Mouse (Mus musculus): ENCODE measurements at regions not wholly inside any gene's neighbourhood (a gene's known extent, or its start where the extent isn't known, plus 50 kb on each side); places are given as distances from the start of the nearest gene placed in this dataset.

GRCm38 (mm10) chr15:62477779-62478178, 1367.2 kb downstream of the Gsdmc2 start:
- Histone ChIP-seq H3K27me3 (replicated peaks) (no peaks in the 10 kb centered on the region), H3K9ac (ENCODE audit: insufficient read depth, low read depth) (no peak overlapping the region), H3K9me3 (replicated peaks; ENCODE audit: low read length) (no peaks in the 10 kb centered on the region), H3K79me2 (replicated peaks; ENCODE audit: control insufficient read depth, extremely low read depth, insufficient read depth, poor library complexity, severe bottlenecking) (no peaks in the 10 kb centered on the region), H3K4me3 (replicated peaks in 1 of 3; ENCODE audit: low read depth in 2 of 3, low read length in 2 of 3, poor library complexity in 1 of 3) (no peak overlapping the region), H3K27ac (ENCODE audit: insufficient read depth, low read depth) (no peak overlapping the region), H3K4me2 (ENCODE audit: insufficient read depth, low read depth, poor library complexity, severe bottlenecking) (no peak overlapping the region), H3K36me3 (replicated peaks in 1 of 2; ENCODE audit: control insufficient read depth in 1 of 2, insufficient read depth in 1 of 2, low read length in 1 of 2) (no peaks in the 10 kb centered on the region), H3K4me1 (ENCODE audit: control insufficient read depth in 1 of 2, insufficient read depth in 2 of 2) (peaks cover 11 to 36% of the 10 kb centered on the region in 2 experiments)
- in situ Hi-C loops (cut with MboI; ENCODE audit: low pct_ligation_motif_present, low pct_unique_long_range_greater_than_20kb, low sequenced_read_pairs): no loop called here
- dilution Hi-C loops (cut with MboI; ENCODE audit: extremely low pct_ligation_motif_present, extremely low pct_unique_long_range_greater_than_20kb, low sequenced_read_pairs): no loop called here
- DNase-seq (ENCODE audit: extremely low read depth): no peak
- TF ChIP-seq MAFK (IDR thresholded peaks at IDR 0.05; ENCODE audit: insufficient replicate concordance, low read length) (peak; percentile 97), CHD1 (IDR thresholded peaks at IDR 0.05; ENCODE audit: low read depth, low read length) (no peak)

- Histone ChIP-seq H3K9ac (ENCODE audit: insufficient read depth, low read depth) (no peak overlapping the region), H3K79me2 (replicated peaks; ENCODE audit: control insufficient read depth, extremely low read depth, insufficient read depth, poor library complexity, severe bottlenecking) (no peaks in the 10 kb centered on the region), H3K4me2 (ENCODE audit: insufficient read depth, low read depth, poor library complexity, severe bottlenecking) (no peak overlapping the region), H3K36me3 (replicated peaks in 1 of 2; ENCODE audit: control insufficient read depth in 1 of 2, insufficient read depth in 1 of 2, low read length in 1 of 2) (no peaks in the 10 kb centered on the region), H3K9me3 (replicated peaks; ENCODE audit: low read length) (no peaks in the 10 kb centered on the region), H3K4me3 (replicated peaks in 1 of 3; ENCODE audit: low read depth in 2 of 3, low read length in 2 of 3, poor library complexity in 1 of 3) (no peak overlapping the region), H3K27ac (ENCODE audit: insufficient read depth, low read depth) (no peak overlapping the region), H3K27me3 (replicated peaks) (no peaks in the 10 kb centered on the region), H3K4me1 (ENCODE audit: control insufficient read depth in 1 of 2, insufficient read depth in 2 of 2) (peaks cover under 1 to 23% of the 10 kb centered on the region in 2 experiments; a peak in 3 of 4 replicates)
- dilution Hi-C loops (cut with MboI; ENCODE audit: extremely low pct_ligation_motif_present, extremely low pct_unique_long_range_greater_than_20kb, low sequenced_read_pairs) (no loop called here), in situ Hi-C loops (cut with MboI; ENCODE audit: low pct_ligation_motif_present, low pct_unique_long_range_greater_than_20kb, low sequenced_read_pairs) (no loop called here)
- DNase-seq (ENCODE audit: extremely low read depth): no peak
- TF ChIP-seq KAT2A (IDR thresholded peaks at IDR 0.05; ENCODE audit: insufficient replicate concordance, low read length): no peak
- TF ChIP-seq SMC3 (IDR thresholded peaks at IDR 0.05; ENCODE audit: low read depth, low read length): no peak
- TF ChIP-seq USF2 (conservative IDR thresholded peaks at IDR 0.05; ENCODE audit: low read depth, low read length): no peak
- no peak for TF ChIP-seq PAX5 (IDR thresholded peaks at IDR 0.05; ENCODE audit: low read length)
Measured at GRCm38 (mm10) chr15:62476452-62476851, 1368.5 kb downstream of the Gsdmc2 start.

- H3K36me3 ChIP-seq (replicated peaks in 1 of 2; ENCODE audit: control insufficient read depth in 1 of 2, insufficient read depth in 1 of 2, low read length in 1 of 2): no peaks in the 10 kb centered on the region
- no peak overlapping the region for H3K9ac ChIP-seq (ENCODE audit: insufficient read depth, low read depth)
- dilution Hi-C loops (cut with MboI; ENCODE audit: extremely low pct_ligation_motif_present, extremely low pct_unique_long_range_greater_than_20kb, low sequenced_read_pairs) (no loop called here), in situ Hi-C loops (cut with MboI; ENCODE audit: low pct_ligation_motif_present, low pct_unique_long_range_greater_than_20kb, low sequenced_read_pairs) (no loop called here)
- no peak for DNase-seq (ENCODE audit: extremely low read depth)
- H3K27me3 ChIP-seq (replicated peaks): no peaks in the 10 kb centered on the region
- TF ChIP-seq POLR2AphosphoS2 (IDR thresholded peaks at IDR 0.05; ENCODE audit: low read depth, low read length) (no peak), SIN3A (IDR thresholded peaks at IDR 0.05; ENCODE audit: low read length) (0 out of 2 replicates have a peak, but pooled peaks have one; percentile 24)
- no peak overlapping the region for H3K4me3 ChIP-seq (replicated peaks in 1 of 3; ENCODE audit: low read depth in 2 of 3, low read length in 2 of 3, poor library complexity in 1 of 3)
- peaks cover 10 to 31% of the 10 kb centered on the region in 2 experiments; a peak in 3 of 4 replicates for H3K4me1 ChIP-seq (ENCODE audit: control insufficient read depth in 1 of 2, insufficient read depth in 2 of 2)
- no peak overlapping the region for H3K27ac ChIP-seq (ENCODE audit: insufficient read depth, low read depth)
- no peaks in the 10 kb centered on the region for H3K79me2 ChIP-seq (replicated peaks; ENCODE audit: control insufficient read depth, extremely low read depth, insufficient read depth, poor library complexity, severe bottlenecking)
- no peaks in the 10 kb centered on the region for H3K9me3 ChIP-seq (replicated peaks; ENCODE audit: low read length)
- no peak overlapping the region for H3K4me2 ChIP-seq (ENCODE audit: insufficient read depth, low read depth, poor library complexity, severe bottlenecking)
Measured at GRCm38 (mm10) chr15:62470683-62471331, 1374.2 kb downstream of the Gsdmc2 start.
